Mouse (Mus musculus) myocyte (in vitro differentiated cells): ENCODE results near the gene Rrp15.

ENCODE experiments used
- E2F4 ChIP-seq: IDR thresholded peaks from one replicate; pipeline ENCODE4 v1.6.1; 2011; ENCODE audit warnings: mild to moderate bottlenecking, control low read depth, moderate library complexity; ENCODE audit not compliant: insufficient read depth
- MAX ChIP-seq: IDR thresholded peaks from one replicate; pipeline ENCODE4 v1.6.1; 2011; ENCODE audit warnings: low read depth, mild to moderate bottlenecking, control low read depth
- MYOD1 ChIP-seq, 3 experiments: IDR thresholded peaks; one replicate each; pipeline ENCODE4 v1.6.1; 2011; ENCODE audit warnings: control low read depth in 2 of 3, low read depth in 2 of 3, mild to moderate bottlenecking in 2 of 3, moderate library complexity in 1 of 3; ENCODE audit not compliant: insufficient read length in 2 of 3, control insufficient read depth in 1 of 3
- MYOG ChIP-seq, 3 experiments: IDR thresholded peaks; one replicate each; pipeline ENCODE4 v1.6.1; 2011; ENCODE audit warnings: control low read depth in 2 of 3, low read depth in 2 of 3, mild to moderate bottlenecking in 2 of 3; ENCODE audit not compliant: insufficient read length in 2 of 3, control insufficient read depth in 1 of 3, insufficient read depth in 1 of 3
- POLR2A ChIP-seq: IDR thresholded peaks from one replicate; pipeline ENCODE4 v1.6.1; 2011; ENCODE audit warnings: low read depth, mild to moderate bottlenecking, control low read depth, moderate library complexity; ENCODE audit not compliant: insufficient read length
- POLR2AphosphoS2 ChIP-seq: IDR thresholded peaks from one replicate; pipeline ENCODE4 v1.6.1; 2011; ENCODE audit warnings: low read depth, control low read depth; ENCODE audit not compliant: insufficient read length
- REST ChIP-seq: IDR thresholded peaks from one replicate; pipeline ENCODE4 v1.6.1; 2011; ENCODE audit warnings: mild to moderate bottlenecking, control low read depth, moderate library complexity; ENCODE audit not compliant: insufficient read depth, insufficient read length
- SRF ChIP-seq: IDR thresholded peaks from one replicate; pipeline ENCODE4 v1.6.1; 2011; ENCODE audit warnings: low read depth; ENCODE audit not compliant: control insufficient read depth, insufficient read length
- TCF12 ChIP-seq: IDR thresholded peaks from one replicate; pipeline ENCODE4 v1.6.1; 2011; ENCODE audit warnings: mild to moderate bottlenecking, control low read depth; ENCODE audit not compliant: poor library complexity, insufficient read depth, severe bottlenecking
- TCF3 ChIP-seq: IDR thresholded peaks from one replicate; pipeline ENCODE4 v1.6.1; 2011; ENCODE audit warnings: low read depth, control low read depth; ENCODE audit not compliant: insufficient read length
- USF1 ChIP-seq: IDR thresholded peaks from one replicate; pipeline ENCODE4 v1.6.1; 2011; ENCODE audit warnings: low read depth, mild to moderate bottlenecking, control low read depth, moderate library complexity

GRCm38 (mm10) chr1:186673166-186673565 is 76.0 kb downstream of the Rrp15 start:
- TF ChIP-seq POLR2A: no peak
- no peak for TF ChIP-seq USF1
- no peak for TF ChIP-seq POLR2AphosphoS2
- no peak for TF ChIP-seq E2F4
- TF ChIP-seq TCF3: no peak
- no peak for TF ChIP-seq MYOG (IDR thresholded peaks at IDR 0.05; ENCODE audit: control insufficient read depth in 1 of 3, insufficient read depth in 1 of 3, insufficient read length in 2 of 3, low read depth in 2 of 3)
- no peak for TF ChIP-seq MAX
- no peak for TF ChIP-seq REST
- TF ChIP-seq SRF: no peak
- TF ChIP-seq TCF12: no peak
- no peak for TF ChIP-seq MYOD1 (IDR thresholded peaks at IDR 0.05; ENCODE audit: control insufficient read depth in 1 of 3, insufficient read length in 2 of 3, low read depth in 2 of 3)
